Mouse (Mus musculus) erythroblast, embryonic 14.5 days (primary cell): ENCODE measurements around the gene Ralgapb.

ENCODE experiments used
- GATA1 ChIP-seq: IDR thresholded peaks from 2 replicates; pipeline ENCODE4 v1.6.1; 2012; ENCODE audit warnings: low read length, inconsistent platforms, mixed read lengths
- TAL1 ChIP-seq: IDR thresholded peaks from 3 replicates; pipeline ENCODE4 v1.6.1; 2012; ENCODE audit warnings: low read length, inconsistent platforms, mixed read lengths

GRCm38 (mm10) chr2:158534559-158534958, 124.9 kb downstream of the Ralgapb start:
- TF ChIP-seq TAL1 (no peak), GATA1 (no peak)
